Mouse (Mus musculus): ENCODE data around the gene Plekha8. TPM values are rescaled to one million over a fixed set of nuclear protein-coding genes. Genes with fewer than 3 reads are reported as not detected.

Plekha8 gene
- polyA plus RNA-seq, 1 experiment, result 4.9 TPM

- Histone ChIP-seq H3K27ac (ENCODE audit: insufficient read depth, low read depth, low read length) (no peak overlapping the region), H3K4me1 (ENCODE audit: control insufficient read depth, insufficient read depth, low read length) (no peaks in the 10 kb centered on the region), H3K4me3 (ENCODE audit: insufficient read depth, low read length) (no peak overlapping the region)
- TF ChIP-seq POLR2A (IDR thresholded peaks at IDR 0.05; ENCODE audit: borderline replicate concordance, low read depth, low read length) (no peak), CTCF (IDR thresholded peaks at IDR 0.05; ENCODE audit: low read depth, low read length) (no peak)
Measured at GRCm38 (mm10) chr6:54558466-54558865, 36.4 kb upstream of the Plekha8 start.

GRCm38 (mm10) chr6:54562018-54562809 lies 32.7 kb upstream of the Plekha8 start:
- no peak for TF ChIP-seq CTCF (IDR thresholded peaks at IDR 0.05; ENCODE audit: low read depth, low read length)
- TF ChIP-seq POLR2A (IDR thresholded peaks at IDR 0.05; ENCODE audit: borderline replicate concordance, low read depth, low read length), result no peak
- Histone ChIP-seq H3K27ac (ENCODE audit: insufficient read depth, low read depth, low read length) (no peak overlapping the region), H3K4me3 (ENCODE audit: insufficient read depth, low read length) (no peak overlapping the region), H3K4me1 (ENCODE audit: control insufficient read depth, insufficient read depth, low read length) (peaks cover 3% of the 10 kb centered on the region; the same call in 1 of the 2 replicates)

- no peak overlapping the region for H3K27ac ChIP-seq (ENCODE audit: insufficient read depth, low read depth, low read length)
- H3K4me1 ChIP-seq (ENCODE audit: control insufficient read depth, insufficient read depth, low read length), result peaks cover 3% of the 10 kb centered on the region; the same call in 1 of the 2 replicates
- no peak for TF ChIP-seq CTCF (IDR thresholded peaks at IDR 0.05; ENCODE audit: low read depth, low read length)
- TF ChIP-seq POLR2A (IDR thresholded peaks at IDR 0.05; ENCODE audit: borderline replicate concordance, low read depth, low read length), result no peak
- H3K4me3 ChIP-seq (ENCODE audit: insufficient read depth, low read length), result no peak overlapping the region
Measured at GRCm38 (mm10) chr6:54563561-54563960, 31.4 kb upstream of the Plekha8 start.

GRCm38 (mm10) chr6:54564506-54564991 lies 30.4 kb upstream of the Plekha8 start:
- peaks cover 3% of the 10 kb centered on the region; the same call in 1 of the 2 replicates for H3K4me1 ChIP-seq (ENCODE audit: control insufficient read depth, insufficient read depth, low read length)
- no peak overlapping the region for H3K27ac ChIP-seq (ENCODE audit: insufficient read depth, low read depth, low read length)
- TF ChIP-seq POLR2A (IDR thresholded peaks at IDR 0.05; ENCODE audit: borderline replicate concordance, low read depth, low read length), result no peak
- TF ChIP-seq CTCF (IDR thresholded peaks at IDR 0.05; ENCODE audit: low read depth, low read length), result no peak
- no peak overlapping the region for H3K4me3 ChIP-seq (ENCODE audit: insufficient read depth, low read length)

GRCm38 (mm10) chr6:54565012-54565411 lies 29.9 kb upstream of the Plekha8 start:
- Histone ChIP-seq H3K27ac (ENCODE audit: insufficient read depth, low read depth, low read length) (no peak overlapping the region), H3K4me1 (ENCODE audit: control insufficient read depth, insufficient read depth, low read length) (peaks cover 3% of the 10 kb centered on the region; the same call in 1 of the 2 replicates), H3K4me3 (ENCODE audit: insufficient read depth, low read length) (no peak overlapping the region)
- no peak for TF ChIP-seq CTCF (IDR thresholded peaks at IDR 0.05; ENCODE audit: low read depth, low read length)
- no peak for TF ChIP-seq POLR2A (IDR thresholded peaks at IDR 0.05; ENCODE audit: borderline replicate concordance, low read depth, low read length)

- H3K4me1 ChIP-seq (ENCODE audit: control insufficient read depth, insufficient read depth, low read length), result peaks cover 3% of the 10 kb centered on the region; the same call in 1 of the 2 replicates
- TF ChIP-seq CTCF (IDR thresholded peaks at IDR 0.05; ENCODE audit: low read depth, low read length) (no peak), POLR2A (IDR thresholded peaks at IDR 0.05; ENCODE audit: borderline replicate concordance, low read depth, low read length) (no peak)
- H3K4me3 ChIP-seq (ENCODE audit: insufficient read depth, low read length), result peak within 1 kb of the TSS; percentile 55
- no peak within 1 kb of the TSS for H3K27ac ChIP-seq (ENCODE audit: insufficient read depth, low read depth, low read length)
Measured at GRCm38 (mm10) chr6:54565665-54566545, 29.0 kb upstream of the Plekha8 start, which contains the start of gene Scrn1. Gene Scrn1, minus strand, starts transcription at chr6:54566489.

GRCm38 (mm10) chr6:54566546-54566919 lies 28.4 kb upstream of the Plekha8 start:
- TF ChIP-seq CTCF (IDR thresholded peaks at IDR 0.05; ENCODE audit: low read depth, low read length) (no peak), POLR2A (IDR thresholded peaks at IDR 0.05; ENCODE audit: borderline replicate concordance, low read depth, low read length) (no peak)
- no peak overlapping the region for H3K27ac ChIP-seq (ENCODE audit: insufficient read depth, low read depth, low read length)
- H3K4me1 ChIP-seq (ENCODE audit: control insufficient read depth, insufficient read depth, low read length), result peaks cover 3% of the 10 kb centered on the region; the same call in 1 of the 2 replicates
- peak overlapping the region; percentile 55 for H3K4me3 ChIP-seq (ENCODE audit: insufficient read depth, low read length)

GRCm38 (mm10) chr6:54569776-54570175 lies 25.1 kb upstream of the Plekha8 start:
- H3K27ac ChIP-seq (ENCODE audit: insufficient read depth, low read depth, low read length), result no peak overlapping the region
- H3K4me1 ChIP-seq (ENCODE audit: control insufficient read depth, insufficient read depth, low read length), result peaks cover 3% of the 10 kb centered on the region; the same call in 1 of the 2 replicates
- TF ChIP-seq POLR2A (IDR thresholded peaks at IDR 0.05; ENCODE audit: borderline replicate concordance, low read depth, low read length) (no peak), CTCF (IDR thresholded peaks at IDR 0.05; ENCODE audit: low read depth, low read length) (no peak)
- H3K4me3 ChIP-seq (ENCODE audit: insufficient read depth, low read length), result no peak overlapping the region

- TF ChIP-seq POLR2A (IDR thresholded peaks at IDR 0.05; ENCODE audit: borderline replicate concordance, low read depth, low read length) (no peak), CTCF (IDR thresholded peaks at IDR 0.05; ENCODE audit: low read depth, low read length) (no peak)
- Histone ChIP-seq H3K4me3 (ENCODE audit: insufficient read depth, low read length) (no peak overlapping the region), H3K27ac (ENCODE audit: insufficient read depth, low read depth, low read length) (no peak overlapping the region)
Measured at GRCm38 (mm10) chr6:54573218-54573955, 21.5 kb upstream of the Plekha8 start.

More at GRCm38 (mm10) chr6:54573218-54573955, 21.5 kb upstream of the Plekha8 start:
- no peaks in the 10 kb centered on the region for H3K4me1 ChIP-seq (ENCODE audit: control insufficient read depth, insufficient read depth, low read length)
